Mouse (Mus musculus): ENCODE results near the gene Ctla4.

The Ctla4 gene

GRCm38 (mm10) chr1:60920493-60921355 lies 33.9 kb downstream of the Ctla4 start:
- no peak for DNase-seq (ENCODE audit: low read depth, low spot score)

- DNase-seq (ENCODE audit: low read depth, low spot score) = no peak
Observed at GRCm38 (mm10) chr1:60929036-60929435, 42.2 kb downstream of the Ctla4 start.

- DNase-seq (ENCODE audit: low read depth, low spot score) = no peak
Observed at GRCm38 (mm10) chr1:60930397-60930796, 43.6 kb downstream of the Ctla4 start.

GRCm38 (mm10) chr1:60935968-60936581 lies 49.3 kb downstream of the Ctla4 start:
- no peak for DNase-seq (ENCODE audit: low read depth, low spot score)

GRCm38 (mm10) chr1:60936963-60937711 lies 50.3 kb downstream of the Ctla4 start:
- no peak for DNase-seq (ENCODE audit: low read depth, low spot score)

- no peak for DNase-seq (ENCODE audit: low read depth, low spot score)
Observed at GRCm38 (mm10) chr1:60938256-60938655, 51.5 kb downstream of the Ctla4 start.

GRCm38 (mm10) chr1:60938974-60939373 lies 52.2 kb downstream of the Ctla4 start:
- no peak for DNase-seq (ENCODE audit: low read depth, low spot score)

GRCm38 (mm10) chr1:60940023-60940422 lies 53.2 kb downstream of the Ctla4 start:
- no peak for DNase-seq (ENCODE audit: low read depth, low spot score)

GRCm38 (mm10) chr1:60940620-60941019 lies 53.8 kb downstream of the Ctla4 start:
- no peak for DNase-seq (ENCODE audit: low read depth, low spot score)

GRCm38 (mm10) chr1:60941056-60942048 lies 54.6 kb downstream of the Ctla4 start:
- DNase-seq (ENCODE audit: low read depth, low spot score) = no peak

GRCm38 (mm10) chr1:60942921-60943320 lies 56.1 kb downstream of the Ctla4 start:
- DNase-seq (ENCODE audit: low read depth, low spot score) = no peak

GRCm38 (mm10) chr1:60945633-60946401 lies 59.0 kb downstream of the Ctla4 start:
- DNase-seq (ENCODE audit: low read depth, low spot score) = no peak

GRCm38 (mm10) chr1:60948112-60948511 lies 61.3 kb downstream of the Ctla4 start:
- DNase-seq (ENCODE audit: low read depth, low spot score) = no peak

GRCm38 (mm10) chr1:60952958-60953357 lies 66.2 kb downstream of the Ctla4 start:
- no peak for DNase-seq (ENCODE audit: low read depth, low spot score)

- DNase-seq (ENCODE audit: low read depth, low spot score) = no peak
Observed at GRCm38 (mm10) chr1:60953686-60954085, 66.9 kb downstream of the Ctla4 start.

GRCm38 (mm10) chr1:60954759-60955158 lies 68.0 kb downstream of the Ctla4 start:
- no peak for DNase-seq (ENCODE audit: low read depth, low spot score)

- no peak for DNase-seq (ENCODE audit: low read depth, low spot score)
Observed at GRCm38 (mm10) chr1:60955186-60955585, 68.4 kb downstream of the Ctla4 start.

GRCm38 (mm10) chr1:60956196-60956595 lies 69.4 kb downstream of the Ctla4 start:
- no peak for DNase-seq (ENCODE audit: low read depth, low spot score)

GRCm38 (mm10) chr1:60958287-60958686 lies 71.5 kb downstream of the Ctla4 start:
- no peak for DNase-seq (ENCODE audit: low read depth, low spot score)

GRCm38 (mm10) chr1:60959246-60959645 lies 72.4 kb downstream of the Ctla4 start:
- DNase-seq (ENCODE audit: low read depth, low spot score) = no peak

All from brain, embryonic 18.5 days (tissue).